Mouse (Mus musculus) forebrain, embryonic 13.5 days (tissue): ENCODE results near the gene Traf3ip1. TPM values are rescaled to one million over a fixed set of nuclear protein-coding genes. Genes with fewer than 3 reads are reported as not detected.

Experiments used
- ATAC-seq: fragments of 200-750 bp; cut with Nextera tagmentation; 2 replicates; pipeline ENCODE4 v1.8.0; 2017
- H3K27ac ChIP-seq: fragments of 300-500 bp; sonication (generic); 2 replicates; pipeline ENCODE4 v1.5.1; 2015; ENCODE audit warnings: inconsistent platforms, mild to moderate bottlenecking, moderate library complexity
- H3K27me3 ChIP-seq: fragments of 300-500 bp; sonication (generic); 2 replicates; pipeline ENCODE4 v1.6.1; 2015; ENCODE audit warnings: mild to moderate bottlenecking, inconsistent platforms
- H3K36me3 ChIP-seq: fragments of 300-500 bp; sonication (generic); 2 replicates; pipeline ENCODE4 v1.6.1; 2015; ENCODE audit warnings: mild to moderate bottlenecking, inconsistent platforms; ENCODE audit not compliant: poor library complexity, severe bottlenecking
- H3K4me1 ChIP-seq: fragments of 300-500 bp; sonication (generic); 2 replicates; pipeline ENCODE4 v1.6.1; 2015; ENCODE audit warnings: inconsistent platforms
- H3K4me2 ChIP-seq: fragments of 300-500 bp; sonication (generic); 2 replicates; pipeline ENCODE4 v1.6.1; 2015; ENCODE audit warnings: inconsistent platforms, mild to moderate bottlenecking, moderate library complexity
- H3K4me3 ChIP-seq: fragments of 300-500 bp; sonication (generic); 2 replicates; pipeline ENCODE4 v1.5.1; 2015; ENCODE audit warnings: mild to moderate bottlenecking, inconsistent platforms
- H3K9ac ChIP-seq: fragments of 300-500 bp; sonication (generic); 2 replicates; pipeline ENCODE4 v1.6.1; 2015; ENCODE audit warnings: mild to moderate bottlenecking, inconsistent platforms
- H3K9me3 ChIP-seq: fragments of 300-500 bp; sonication (generic); replicated peaks from 2 replicates; pipeline ENCODE4 v1.6.1; 2016; ENCODE audit warnings: inconsistent platforms
- WGBS: fragments of 180-500 bp; shearing (Covaris S2); methylation state at CpG from one replicate; pipeline ENCODE4 v1.1.7; 2015; 5-methylcytosine and 5-hydroxymethylcytosine counted together
- polyA plus RNA-seq: library from polyadenylated mRNA; unstranded; fragments of >200 nt; fragmentation: Nextera tagmentation; extraction: Ambion mirVana; gene quantifications from 2 replicates; pipeline ENCODE4 v1.2.1, GENCODE M21; 2015

Gene Traf3ip1
- polyA plus RNA-seq, 1 experiment from 2014 or later = 9.9 TPM

DNA sequence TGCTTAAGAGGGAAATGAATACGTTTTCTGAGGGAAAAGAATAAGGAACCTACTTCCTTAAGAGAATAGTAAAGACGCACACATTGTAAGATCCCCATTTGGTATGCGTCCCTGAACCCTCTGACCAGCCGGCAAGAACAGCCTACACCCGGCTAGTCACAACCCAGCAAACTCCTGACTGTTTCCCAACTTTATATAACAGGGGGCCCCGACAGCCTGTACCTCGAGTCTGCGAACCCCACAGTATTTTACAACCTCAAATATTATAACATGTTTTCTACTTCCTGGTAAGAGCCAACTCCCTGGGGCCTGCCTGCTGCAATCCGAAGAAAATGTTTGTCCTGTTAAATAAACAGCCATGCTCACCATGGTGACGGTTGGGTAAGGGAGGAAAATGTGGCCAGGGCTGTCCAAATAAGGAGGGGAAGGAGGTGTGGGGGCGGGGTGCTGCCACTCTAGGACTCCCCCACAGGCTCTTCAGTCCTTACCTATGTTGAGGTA is 38.1 kb upstream of the Traf3ip1 start:
- Histone ChIP-seq H3K4me3 (no peak overlapping the region), H3K36me3 (no peaks in the 10 kb centered on the region), H3K4me2 (peak overlapping the region; percentile 22), H3K9ac (peak overlapping the region; percentile 34; the same call in 1 of the 2 replicates), H3K4me1 (peaks cover 46% of the 10 kb centered on the region), H3K27me3 (peaks cover 6% of the 10 kb centered on the region; the same call in 1 of the 2 replicates), H3K9me3 (no peaks in the 10 kb centered on the region), H3K27ac (no peak overlapping the region; the same call in 1 of the 2 replicates)
- ATAC-seq = no peak
- 46% methylated on average over 11 of the region's 11 CpGs for WGBS

DNA sequence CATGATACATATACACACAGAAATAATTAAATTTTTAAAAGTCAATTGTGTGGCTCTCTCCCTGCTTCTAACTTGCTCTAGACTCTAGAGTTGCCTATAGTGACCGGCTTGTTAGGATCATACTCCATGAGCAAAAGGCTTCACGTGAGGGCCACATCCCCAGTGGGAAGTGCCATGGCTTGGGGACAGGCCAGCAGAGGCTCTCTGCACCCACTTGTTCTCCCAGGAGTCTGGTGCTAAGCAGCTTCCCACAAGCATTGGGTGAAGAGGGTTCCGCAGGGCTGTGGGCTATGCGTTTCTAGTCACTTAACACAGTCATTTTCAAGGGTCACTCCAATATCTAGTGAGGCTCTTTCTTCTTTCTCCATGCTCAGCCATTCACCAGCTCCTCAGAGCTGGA is 37.3 kb upstream of the Traf3ip1 start:
- Histone ChIP-seq H3K4me3 (no peak overlapping the region), H3K9ac (no peak overlapping the region), H3K4me2 (peak overlapping the region; percentile 85; the same call in 1 of the 2 replicates), H3K36me3 (no peaks in the 10 kb centered on the region), H3K9me3 (no peaks in the 10 kb centered on the region), H3K27me3 (peaks cover 6% of the 10 kb centered on the region; the same call in 1 of the 2 replicates), H3K27ac (no peak overlapping the region), H3K4me1 (peaks cover 46% of the 10 kb centered on the region)
- 90% methylated on average over 4 of the region's 4 CpGs for WGBS
- ATAC-seq = no peak

DNA sequence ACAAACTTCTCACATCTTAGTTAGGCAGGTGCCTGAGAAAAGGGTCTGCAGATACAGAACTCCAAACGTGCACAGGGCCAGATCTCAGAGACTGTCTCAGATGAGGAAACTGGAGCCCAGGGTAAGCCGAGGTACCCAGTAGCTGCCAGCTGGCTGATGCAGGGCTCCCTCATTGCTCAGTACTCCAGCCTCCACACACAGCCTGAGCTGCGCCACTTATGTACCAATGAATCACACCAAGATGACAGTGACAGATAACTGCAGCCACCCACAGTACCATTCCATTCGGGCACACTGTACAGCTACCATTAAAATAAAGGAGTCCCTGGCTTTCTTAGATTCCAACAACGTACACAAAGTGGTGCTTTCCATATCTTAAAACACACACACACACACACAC is 36.7 kb upstream of the Traf3ip1 start:
- Histone ChIP-seq H3K27me3 (peaks cover 6% of the 10 kb centered on the region; the same call in 1 of the 2 replicates), H3K4me3 (peak overlapping the region; percentile 70), H3K27ac (no peak overlapping the region; the same call in 1 of the 2 replicates), H3K9ac (0 out of 2 replicates have a peak overlapping the region, but pooled peaks have one; percentile 68), H3K36me3 (no peaks in the 10 kb centered on the region), H3K9me3 (no peaks in the 10 kb centered on the region), H3K4me2 (peak overlapping the region; percentile 85), H3K4me1 (peaks cover 46% of the 10 kb centered on the region)
- no peak for ATAC-seq
- WGBS = 80% methylated on average over 5 of the region's 5 CpGs

DNA sequence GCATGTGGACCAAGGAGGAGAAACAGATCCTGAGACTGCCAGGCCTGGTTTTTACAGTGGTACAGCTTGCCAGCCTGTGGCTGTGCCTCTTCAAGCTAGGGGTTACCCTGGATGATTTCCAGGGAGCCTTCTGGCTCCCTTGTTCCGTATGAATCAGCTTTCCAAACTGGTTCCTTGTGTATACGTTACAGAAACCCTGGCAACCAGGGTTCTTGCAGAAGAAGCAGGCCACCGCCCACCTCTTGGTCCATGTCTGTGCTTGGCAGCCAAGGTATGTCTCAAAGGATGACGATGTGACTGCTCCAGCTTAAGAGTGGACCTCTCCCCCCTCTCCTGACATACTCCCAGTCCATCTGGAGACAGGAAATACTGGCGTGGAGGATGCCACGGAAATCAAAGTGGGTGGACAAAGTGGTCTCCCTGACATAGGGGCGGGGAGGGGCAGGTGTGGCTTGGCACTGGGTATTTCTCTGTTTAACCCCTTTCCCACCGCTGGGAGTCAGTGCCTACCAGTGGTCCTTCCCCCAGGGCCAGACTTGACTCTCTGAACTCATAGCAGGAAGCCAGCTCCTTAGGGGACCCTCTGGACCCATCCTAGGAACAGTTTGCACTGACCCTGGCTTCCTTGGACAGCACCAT is 36.1 kb upstream of the Traf3ip1 start:
- 13% methylated on average over 8 of the region's 8 CpGs for WGBS
- Histone ChIP-seq H3K4me1 (peaks cover 46% of the 10 kb centered on the region), H3K9ac (peak overlapping the region; percentile 68), H3K27ac (peak overlapping the region; percentile 12; the same call in 1 of the 2 replicates), H3K9me3 (no peaks in the 10 kb centered on the region), H3K4me2 (peak overlapping the region; percentile 85), H3K36me3 (no peaks in the 10 kb centered on the region), H3K27me3 (peaks cover 6% of the 10 kb centered on the region; the same call in 1 of the 2 replicates), H3K4me3 (peak overlapping the region; percentile 70)
- ATAC-seq = peak; percentile 2

DNA sequence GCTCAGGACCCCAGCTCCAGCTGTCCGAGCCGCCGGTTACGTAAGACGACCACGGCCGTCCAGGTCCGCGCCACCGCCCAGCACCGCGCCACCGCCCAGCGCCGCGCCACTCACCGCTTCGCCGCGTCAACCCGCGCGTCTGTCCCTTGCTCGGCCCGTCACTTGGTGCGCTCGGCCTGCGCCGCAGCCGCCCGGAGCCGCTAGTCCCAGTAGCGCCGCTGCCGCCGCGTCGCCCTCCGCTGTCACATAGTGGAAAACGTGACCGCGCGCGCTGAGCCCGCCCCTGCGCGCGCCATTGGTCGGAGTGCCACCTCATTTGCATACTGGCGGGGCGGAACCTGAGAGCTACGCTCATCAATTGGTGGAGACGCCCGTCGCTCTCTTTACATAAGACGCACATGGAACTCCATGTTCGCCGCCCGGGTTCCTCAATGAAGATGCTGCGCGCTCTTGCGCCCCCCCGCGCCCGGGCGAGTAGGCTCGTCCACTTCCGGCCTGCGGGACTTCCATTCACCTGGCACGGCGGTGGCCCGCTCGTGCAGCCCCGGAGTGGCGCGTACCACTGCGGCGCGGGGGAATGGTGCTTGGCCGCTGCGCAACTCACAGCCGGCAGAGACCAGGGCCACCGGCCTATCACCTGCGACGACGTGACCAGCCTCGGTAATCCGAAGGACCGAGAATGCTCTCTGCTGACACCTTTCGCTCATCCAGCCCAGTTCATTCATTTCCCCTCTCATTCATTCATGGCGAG is 35.2 kb upstream of the Traf3ip1 start, which contains the start of gene Per2:
Gene Per2, minus strand, starts transcription at position 266 of the 751 bp plus-strand sequence.
- Histone ChIP-seq H3K9ac (peak within 1 kb of the TSS; percentile 68), H3K4me1 (peaks cover 46% of the 10 kb centered on the region), H3K36me3 (no peaks in the 10 kb centered on the region), H3K4me3 (peak within 1 kb of the TSS; percentile 70), H3K27ac (peak within 1 kb of the TSS; percentile 54), H3K27me3 (peaks cover 6% of the 10 kb centered on the region; the same call in 1 of the 2 replicates), H3K9me3 (no peaks in the 10 kb centered on the region), H3K4me2 (peak within 1 kb of the TSS; percentile 85)
- ATAC-seq = peak; percentile 98
- under 1% methylated on average over 87 of the region's 91 CpGs for WGBS

DNA sequence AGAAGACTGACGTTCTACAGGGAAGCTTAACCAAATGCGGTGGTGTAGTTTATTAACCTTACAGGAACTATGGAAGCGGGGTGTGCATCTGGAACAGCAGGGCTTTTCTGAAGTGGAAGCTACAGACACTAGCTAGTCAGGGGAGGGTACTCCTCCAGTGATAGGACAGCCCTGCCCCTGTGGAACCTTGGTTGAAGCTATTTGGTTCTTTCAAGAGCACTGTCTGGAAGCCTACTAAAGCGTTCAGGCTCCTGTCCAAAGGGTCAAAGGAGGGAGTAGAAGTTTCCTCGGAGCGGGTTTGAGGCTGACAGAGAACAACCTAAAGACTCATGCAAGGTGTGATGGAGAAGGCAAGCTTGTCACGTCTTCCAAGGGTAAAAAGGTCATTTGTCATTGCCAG is 34.4 kb upstream of the Traf3ip1 start:
- Histone ChIP-seq H3K4me3 (peak overlapping the region; percentile 70), H3K4me1 (peaks cover 52% of the 10 kb centered on the region), H3K4me2 (peak overlapping the region; percentile 85), H3K36me3 (no peaks in the 10 kb centered on the region), H3K9ac (peak overlapping the region; percentile 64), H3K27me3 (peaks cover 6% of the 10 kb centered on the region; the same call in 1 of the 2 replicates), H3K27ac (peak overlapping the region; percentile 54; the same call in 1 of the 2 replicates), H3K9me3 (no peaks in the 10 kb centered on the region)
- 53% methylated on average over 7 of the region's 7 CpGs for WGBS
- no peak for ATAC-seq

DNA sequence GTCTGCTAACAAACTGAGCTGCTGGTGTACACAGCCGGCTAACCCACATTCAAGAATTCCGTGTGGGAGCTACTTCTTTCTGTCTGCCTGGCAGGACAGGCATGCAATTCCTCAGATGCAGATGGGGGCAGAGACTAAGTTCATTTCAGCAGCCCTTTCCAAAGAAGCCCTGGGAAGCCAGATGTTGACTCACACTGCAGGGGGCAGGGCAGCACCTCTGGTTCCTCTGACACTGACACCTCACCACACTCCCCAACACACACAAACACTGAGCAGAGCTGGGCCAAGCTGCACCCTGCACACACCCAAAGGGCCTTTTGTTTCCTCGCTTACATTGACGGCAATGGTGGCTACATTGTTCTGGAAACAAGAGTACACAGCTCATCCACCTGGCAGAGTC is 33.9 kb upstream of the Traf3ip1 start:
- Histone ChIP-seq H3K4me3 (no peak overlapping the region), H3K9me3 (no peaks in the 10 kb centered on the region), H3K4me1 (peaks cover 50% of the 10 kb centered on the region), H3K9ac (no peak overlapping the region), H3K27ac (no peak overlapping the region), H3K27me3 (peaks cover 6% of the 10 kb centered on the region; the same call in 1 of the 2 replicates), H3K36me3 (no peaks in the 10 kb centered on the region), H3K4me2 (no peak overlapping the region)
- 46% methylated on average over 4 of the region's 4 CpGs for WGBS
- ATAC-seq = no peak

DNA sequence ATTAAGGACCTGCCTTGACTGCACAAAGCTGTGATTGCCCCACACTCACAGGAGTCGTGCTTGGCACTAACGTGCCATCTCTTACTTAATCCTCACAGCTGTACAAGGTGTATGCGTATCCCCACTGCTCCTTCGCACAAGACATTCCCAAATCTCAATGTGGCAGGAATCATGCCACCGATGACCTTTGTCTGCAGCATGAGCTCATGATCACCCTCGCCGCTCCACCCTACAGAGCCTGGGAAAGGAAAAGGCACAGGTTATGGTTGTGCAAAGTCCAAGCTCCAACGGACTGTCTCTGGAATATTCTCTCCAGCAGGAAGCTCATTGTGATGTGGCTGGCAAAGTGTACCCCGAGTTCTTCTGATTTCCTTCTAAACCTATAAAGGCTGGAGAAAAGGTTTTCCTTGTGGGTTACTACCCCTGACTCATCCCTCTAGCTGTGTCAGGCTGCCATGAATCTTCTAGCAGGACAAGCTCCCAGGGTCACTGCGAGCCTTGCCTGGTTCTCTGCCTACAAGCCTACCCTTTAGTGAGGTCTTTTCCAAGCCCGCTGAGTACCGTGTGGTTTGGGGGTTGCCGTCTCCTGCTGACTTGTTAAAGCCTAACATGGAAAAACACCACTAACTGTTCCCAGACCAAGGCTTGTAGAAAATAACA is 31.0 kb upstream of the Traf3ip1 start:
- WGBS = 90% methylated on average over 13 of the region's 13 CpGs
- Histone ChIP-seq H3K4me3 (no peak overlapping the region), H3K4me2 (no peak overlapping the region), H3K27ac (no peak overlapping the region), H3K36me3 (no peaks in the 10 kb centered on the region), H3K9ac (no peak overlapping the region), H3K4me1 (peaks cover 22% of the 10 kb centered on the region), H3K9me3 (no peaks in the 10 kb centered on the region), H3K27me3 (no peaks in the 10 kb centered on the region; the same call in 1 of the 2 replicates)
- no peak for ATAC-seq

DNA sequence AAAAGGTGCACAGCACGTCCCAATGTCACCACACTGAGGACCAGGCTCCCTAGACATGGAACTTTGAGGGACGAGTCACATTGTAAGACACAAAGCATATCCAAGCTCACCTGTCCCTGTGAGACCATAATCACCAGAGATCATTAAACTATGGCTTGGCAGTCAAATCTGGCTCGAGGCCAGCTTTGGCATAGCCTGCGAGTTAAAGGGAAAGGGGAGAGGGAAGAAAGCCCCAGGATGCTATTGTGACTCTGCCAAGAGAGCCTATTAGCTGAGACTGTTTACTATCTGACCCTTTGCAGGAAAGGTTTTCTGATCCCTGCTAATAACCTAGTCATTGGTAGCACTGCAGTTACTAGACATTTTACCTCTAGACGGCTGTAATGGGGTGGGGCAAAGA is 30.0 kb upstream of the Traf3ip1 start:
- 29% methylated on average over 5 of the region's 5 CpGs for WGBS
- Histone ChIP-seq H3K4me2 (no peak overlapping the region), H3K9ac (no peak overlapping the region), H3K36me3 (no peaks in the 10 kb centered on the region), H3K27ac (no peak overlapping the region), H3K27me3 (no peaks in the 10 kb centered on the region; the same call in 1 of the 2 replicates), H3K9me3 (no peaks in the 10 kb centered on the region), H3K4me1 (peaks cover 18% of the 10 kb centered on the region), H3K4me3 (no peak overlapping the region)
- no peak for ATAC-seq

DNA sequence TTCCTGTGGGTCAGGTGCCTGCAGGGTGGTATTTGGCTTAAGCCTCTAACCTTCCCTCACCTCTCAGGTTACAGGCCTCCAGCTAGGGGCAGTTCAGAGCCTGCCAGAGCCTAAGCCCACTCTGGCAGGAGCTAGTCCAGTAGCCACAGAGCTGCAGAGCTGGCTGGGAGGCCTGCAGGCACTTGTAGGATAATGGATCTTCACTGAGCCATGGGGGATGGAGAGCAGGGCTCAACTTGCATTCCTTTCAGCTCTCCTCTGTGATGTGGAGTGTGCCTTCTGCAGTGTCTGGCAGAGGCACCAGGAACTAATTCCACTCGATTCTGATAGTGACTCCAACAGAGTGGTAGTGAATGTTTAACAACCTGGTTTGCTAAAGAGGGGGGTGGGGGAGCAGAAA is 29.2 kb upstream of the Traf3ip1 start:
- Histone ChIP-seq H3K27ac (no peak overlapping the region), H3K4me3 (no peak overlapping the region), H3K36me3 (no peaks in the 10 kb centered on the region), H3K9ac (no peak overlapping the region), H3K4me1 (peaks cover 11% of the 10 kb centered on the region), H3K9me3 (no peaks in the 10 kb centered on the region), H3K27me3 (no peaks in the 10 kb centered on the region; the same call in 1 of the 2 replicates), H3K4me2 (no peak overlapping the region)
- no peak for ATAC-seq
- WGBS = 13% methylated on average over 1 of the region's 1 CpGs

DNA sequence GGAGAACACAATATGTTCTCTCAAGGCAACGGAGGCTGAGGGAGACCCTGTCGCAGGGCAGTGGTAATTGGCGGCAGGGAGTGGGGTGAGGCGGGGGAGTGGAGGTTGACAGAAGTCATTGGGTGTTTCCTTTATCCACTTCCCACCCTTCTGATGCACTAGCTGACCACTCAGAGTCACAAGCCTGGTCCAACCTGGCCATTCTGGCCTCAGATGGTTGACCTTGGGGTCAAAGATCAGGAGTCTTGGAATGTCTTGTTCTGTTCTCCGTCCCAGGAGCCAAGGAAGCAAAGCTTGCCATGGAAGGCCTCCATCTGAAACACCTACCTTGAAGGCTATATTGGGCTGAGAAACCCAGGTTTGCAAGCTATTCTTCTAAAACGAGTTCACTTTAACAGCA is 28.3 kb upstream of the Traf3ip1 start:
- WGBS = 90% methylated on average over 6 of the region's 6 CpGs
- no peak overlapping the region for H3K9ac ChIP-seq
- no peaks in the 10 kb centered on the region; the same call in 1 of the 2 replicates for H3K27me3 ChIP-seq
- H3K4me2 ChIP-seq = no peak overlapping the region
- no peak for ATAC-seq
- H3K4me3 ChIP-seq = no peak overlapping the region
- H3K27ac ChIP-seq = no peak overlapping the region
- no peaks in the 10 kb centered on the region for H3K36me3 ChIP-seq
- H3K9me3 ChIP-seq = no peaks in the 10 kb centered on the region
- peaks cover 11% of the 10 kb centered on the region for H3K4me1 ChIP-seq
